Comparison of ENCODE assay signal across 24 mouse cellular contexts in genomic region chr2:14214764-14215163, GRCm38 (mm10). TPM values are rescaled to one million over a fixed set of nuclear protein-coding genes. Genes with fewer than 3 reads are reported as not detected.
DNase-seq lines count a peak whose midpoint lies in the region; ATAC-seq lines count a peak whose summit lies in the region.
"Had no signal": no experiment of that assay in that cellular context is flagged by ENCODE, and none has a peak within 500 bp of the region (broad histone marks: within the 10 kb centered on the region; RNA-seq: fewer than 3 reads in every experiment).

No protein-coding gene starts in this region.

- H3K4me3 ChIP-seq in hindbrain, embryonic 11.5 days (ENCODE audit: low read depth, low read length) = no peak overlapping the region
- no peak overlapping the region for H3K4me3 ChIP-seq in hindbrain, embryonic 14.5 days (replicated peaks; ENCODE audit: low read length)
- H3K4me3 ChIP-seq in midbrain, embryonic 13.5 days (replicated peaks) = no peak overlapping the region
- H3K4me3 ChIP-seq: embryonic facial prominence, embryonic 10.5 days; heart, embryonic 13.5 days; hindbrain, embryonic 15.5 days; left cerebral cortex, adult 2 months; liver, embryonic 13.5 days had no signal

- no peak overlapping the region for H3K9ac ChIP-seq in hindbrain, embryonic 11.5 days (ENCODE audit: low read depth, low read length)
- no peak overlapping the region for H3K9ac ChIP-seq in hindbrain, embryonic 14.5 days
- no peak overlapping the region for H3K9ac ChIP-seq in midbrain, embryonic 13.5 days (replicated peaks)
- H3K9ac ChIP-seq: heart, embryonic 13.5 days; hindbrain, embryonic 15.5 days; liver, embryonic 13.5 days had no signal

- peak; percentile 70; the same call in 1 of the 2 replicates for ATAC-seq in hindbrain, embryonic 11.5 days (ENCODE audit: low FRiP score)
- ATAC-seq in hindbrain, embryonic 14.5 days (ENCODE audit: low FRiP score) = no peak
- peak; percentile 77 for ATAC-seq in midbrain, embryonic 13.5 days
- ATAC-seq: activated CD4-positive, CD25-positive, alpha-beta regulatory T cell, adult 4 months had no signal

- whole genome bisulfite sequencing in hindbrain, embryonic 11.5 days = 23% methylated on average over 3 of the region's 3 CpGs
- WGBS in hindbrain, embryonic 14.5 days = 14% methylated on average over 3 of the region's 3 CpGs
- WGBS in midbrain, embryonic 13.5 days = 3% methylated on average over 3 of the region's 3 CpGs

- H3K36me3 ChIP-seq in hindbrain, embryonic 11.5 days (ENCODE audit: control insufficient read depth, insufficient read depth, low read length) = no peaks in the 10 kb centered on the region
- no peaks in the 10 kb centered on the region for H3K36me3 ChIP-seq in hindbrain, embryonic 14.5 days (replicated peaks; ENCODE audit: control insufficient read depth, insufficient read depth)
- H3K36me3 ChIP-seq in midbrain, embryonic 13.5 days = no peaks in the 10 kb centered on the region
- H3K36me3 ChIP-seq: embryonic facial prominence, embryonic 10.5 days; heart, embryonic 13.5 days; hindbrain, embryonic 15.5 days; liver, embryonic 13.5 days had no signal

- H3K4me2 ChIP-seq in hindbrain, embryonic 11.5 days (replicated peaks; ENCODE audit: low read depth, low read length) = no peak overlapping the region
- no peak overlapping the region for H3K4me2 ChIP-seq in hindbrain, embryonic 14.5 days (replicated peaks)
- no peak overlapping the region for H3K4me2 ChIP-seq in midbrain, embryonic 13.5 days (replicated peaks)
- H3K4me2 ChIP-seq: heart, embryonic 13.5 days; hindbrain, embryonic 15.5 days; liver, embryonic 13.5 days had no signal

- DNase-seq in hindbrain, embryonic 11.5 days (ENCODE audit: low spot score) = peak; percentile 5
- DNase-seq in hindbrain, embryonic 14.5 days (ENCODE audit: low spot score) = no peak
- DNase-seq in embryo, embryonic 10 days (ENCODE audit: low spot score) = peak; percentile 45
- peak; percentile 19 for DNase-seq in embryo, embryonic 11 days
- DNase-seq in right cerebral cortex, adult 18-20 months = no peak
- DNase-seq in adrenal gland, adult 18-20 months (ENCODE audit: low spot score in 2 of 2) = no peak
- DNase-seq: adrenal gland, postnatal 10 days; cerebellum, adult 2 months; cerebellum, postnatal 25 days; gastrocnemius, postnatal 25 days; heart, adult 18-20 months; heart, postnatal 14 days; kidney, adult 18-20 months; liver, embryonic 13.5 days; lung, adult 2 months; lung, postnatal 14 days; right cerebral cortex, postnatal 14 days had no signal

- no peaks in the 10 kb centered on the region for H3K4me1 ChIP-seq in hindbrain, embryonic 11.5 days (replicated peaks; ENCODE audit: control insufficient read depth, insufficient read depth, low read length)
- no peaks in the 10 kb centered on the region for H3K4me1 ChIP-seq in hindbrain, embryonic 14.5 days (replicated peaks; ENCODE audit: control insufficient read depth, insufficient read depth, low read length)
- peaks cover 5% of the 10 kb centered on the region for H3K4me1 ChIP-seq in midbrain, embryonic 13.5 days (replicated peaks)
- H3K4me1 ChIP-seq: embryonic facial prominence, embryonic 10.5 days; heart, embryonic 13.5 days; hindbrain, embryonic 15.5 days; liver, embryonic 13.5 days had no signal

- no peaks in the 10 kb centered on the region for H3K27me3 ChIP-seq in hindbrain, embryonic 11.5 days (ENCODE audit: control insufficient read depth, insufficient read depth, low read length)
- no peaks in the 10 kb centered on the region for H3K27me3 ChIP-seq in hindbrain, embryonic 14.5 days (ENCODE audit: control insufficient read depth, insufficient read depth, low read length)
- no peaks in the 10 kb centered on the region for H3K27me3 ChIP-seq in midbrain, embryonic 13.5 days
- H3K27me3 ChIP-seq: heart, embryonic 13.5 days; hindbrain, embryonic 15.5 days; liver, embryonic 13.5 days had no signal

- H3K9me3 ChIP-seq in hindbrain, embryonic 11.5 days (ENCODE audit: control insufficient read depth, low read length) = no peaks in the 10 kb centered on the region
- no peaks in the 10 kb centered on the region for H3K9me3 ChIP-seq in hindbrain, embryonic 14.5 days (ENCODE audit: control insufficient read depth, low read length)
- H3K9me3 ChIP-seq in midbrain, embryonic 13.5 days = no peaks in the 10 kb centered on the region
- H3K9me3 ChIP-seq: embryonic facial prominence, embryonic 10.5 days; heart, embryonic 13.5 days; hindbrain, embryonic 15.5 days; liver, embryonic 13.5 days had no signal

- H3K27ac ChIP-seq in hindbrain, embryonic 11.5 days (ENCODE audit: low read depth, low read length) = no peak overlapping the region
- no peak overlapping the region for H3K27ac ChIP-seq in hindbrain, embryonic 14.5 days
- H3K27ac ChIP-seq in midbrain, embryonic 13.5 days = no peak overlapping the region
- H3K27ac ChIP-seq: embryonic facial prominence, embryonic 10.5 days; heart, embryonic 13.5 days; hindbrain, embryonic 15.5 days; kidney, postnatal 0 days; left cerebral cortex, adult 2 months; liver, embryonic 13.5 days had no signal

RNA-seq across cellular contexts. Expression of gene Mrc1, which starts 14.4 kb away (rescaled TPM):
- 5.7 and 6.9 TPM in 2 replicates for polyA plus RNA-seq in hindbrain, embryonic 11.5 days (2014; fragmentation: Nextera tagmentation; extraction: Ambion mirVana)
- 6.2 and 7.0 TPM in 2 replicates for polyA plus RNA-seq in hindbrain, embryonic 14.5 days (2014; fragmentation: Nextera tagmentation; extraction: Ambion mirVana)
- 4.7 and 5.4 TPM in 2 replicates for polyA plus RNA-seq in midbrain, embryonic 13.5 days (2015; fragmentation: Nextera tagmentation; extraction: Ambion mirVana)
- total RNA-seq in adrenal gland, adult 18-20 months (2021) = 10 to 100 TPM; 18.9 to 28.0 TPM

RNA-seq across cellular contexts. Expression of gene Tmem236, which starts 40.4 kb away (rescaled TPM):
- 0.08 TPM in 1 of 2 replicates, not detected in the other for polyA plus RNA-seq in hindbrain, embryonic 11.5 days (2014; fragmentation: Nextera tagmentation; extraction: Ambion mirVana)
- polyA plus RNA-seq in hindbrain, embryonic 14.5 days (2014; fragmentation: Nextera tagmentation; extraction: Ambion mirVana) = 0.21 and 0.26 TPM in 2 replicates
- 0.09 TPM in 1 of 2 replicates, not detected in the other for polyA plus RNA-seq in midbrain, embryonic 13.5 days (2015; fragmentation: Nextera tagmentation; extraction: Ambion mirVana)
- total RNA-seq in adrenal gland, adult 18-20 months (2021) = not detected
- total RNA-seq: heart, adult 18-20 months had no signal
- polyA plus RNA-seq: activated CD4-positive, CD25-positive, alpha-beta regulatory T cell, adult 4 months; embryonic facial prominence, embryonic 10.5 days; liver, embryonic 13.5 days; lung, adult 2 months had no signal

Comparison
In these comparisons a context has a peak if more than half of its experiments do, and no peak if none do; other contexts are left out.
1. DNase-seq: peak in hindbrain, embryonic 11.5 days (single experiment), embryo, embryonic 10 days (single experiment) and embryo, embryonic 11 days (single experiment); none in hindbrain, embryonic 14.5 days (single experiment), right cerebral cortex, adult 18-20 months (single experiment) and adrenal gland, adult 18-20 months (0 of 2).